In genomic region chr13:42301161-42301721, GRCm38 (mm10) we compare ENCODE assay signal across 8 mouse cellular contexts. TPM values are rescaled to one million over a fixed set of nuclear protein-coding genes. Genes with fewer than 3 reads are reported as not detected.
DNase-seq lines count a peak whose midpoint lies in the region; ATAC-seq and TF ChIP-seq lines count a peak whose summit lies in the region.

TSS of gene Edn1 (plus strand) at chr13:42301476.

- peaks cover 17% of the 10 kb centered on the region for H3K4me1 ChIP-seq in hindbrain, embryonic 14.5 days (replicated peaks; ENCODE audit: control insufficient read depth, insufficient read depth, low read length)
- H3K4me1 ChIP-seq in limb, embryonic 12.5 days (replicated peaks): peaks cover 14% of the 10 kb centered on the region; the same call in 1 of the 2 replicates
- H3K4me1 ChIP-seq in midbrain, embryonic 10.5 days: peaks cover 40% of the 10 kb centered on the region

- peak within 1 kb of the TSS; percentile 77 for H3K27ac ChIP-seq in gastrocnemius, adult 2 months
- no peak within 1 kb of the TSS for H3K27ac ChIP-seq in hindbrain, embryonic 14.5 days
- no peak within 1 kb of the TSS for H3K27ac ChIP-seq in limb, embryonic 12.5 days
- H3K27ac ChIP-seq in midbrain, embryonic 10.5 days (replicated peaks): peak within 1 kb of the TSS; percentile 17; the same call in 1 of the 2 replicates

- peak within 1 kb of the TSS; percentile 85 for H3K4me2 ChIP-seq in hindbrain, embryonic 14.5 days (replicated peaks)
- peak within 1 kb of the TSS; percentile 59 for H3K4me2 ChIP-seq in limb, embryonic 12.5 days

- H3K36me3 ChIP-seq in hindbrain, embryonic 14.5 days (replicated peaks; ENCODE audit: control insufficient read depth, insufficient read depth): no peaks in the 10 kb centered on the region
- H3K36me3 ChIP-seq in limb, embryonic 12.5 days: no peaks in the 10 kb centered on the region
- no peaks in the 10 kb centered on the region for H3K36me3 ChIP-seq in midbrain, embryonic 10.5 days

- peak within 1 kb of the TSS; percentile 72 for H3K4me3 ChIP-seq in gastrocnemius, adult 2 months
- H3K4me3 ChIP-seq in hindbrain, embryonic 14.5 days (replicated peaks; ENCODE audit: low read length): peak within 1 kb of the TSS; percentile 39
- peak within 1 kb of the TSS; percentile 39 for H3K4me3 ChIP-seq in limb, embryonic 12.5 days (replicated peaks)
- H3K4me3 ChIP-seq in midbrain, embryonic 10.5 days: peak within 1 kb of the TSS; percentile 56

- ATAC-seq in hindbrain, embryonic 14.5 days (ENCODE audit: low FRiP score): peak; percentile 43; the same call in 1 of the 2 replicates
- ATAC-seq in limb, embryonic 12.5 days (ENCODE audit: insufficient number of reproducible peaks, insufficient read depth, low FRiP score, low TSS enrichment, low read depth): no peak

- H3K9ac ChIP-seq in hindbrain, embryonic 14.5 days: peak within 1 kb of the TSS; percentile 51
- H3K9ac ChIP-seq in limb, embryonic 12.5 days (replicated peaks): 0 out of 2 replicates have a peak within 1 kb of the TSS, but pooled peaks have one; percentile 19

- WGBS in hindbrain, embryonic 14.5 days: under 1% methylated on average over 26 of the region's 26 CpGs
- WGBS in limb, embryonic 12.5 days: under 1% methylated on average over 26 of the region's 26 CpGs
- under 1% methylated on average over 26 of the region's 26 CpGs for WGBS in midbrain, embryonic 10.5 days

- peaks cover 34% of the 10 kb centered on the region for H3K27me3 ChIP-seq in hindbrain, embryonic 14.5 days (ENCODE audit: control insufficient read depth, insufficient read depth, low read length)
- H3K27me3 ChIP-seq in limb, embryonic 12.5 days: peaks cover 45% of the 10 kb centered on the region
- H3K27me3 ChIP-seq in midbrain, embryonic 10.5 days (ENCODE audit: low read depth, poor library complexity, severe bottlenecking): peaks cover 68% of the 10 kb centered on the region

- intact Hi-C loops in gastrocnemius, adult 2 months (cut with DNase I): loop anchor here (2.0 kb wide), 2 partner anchors 286 to 592 kb away; no protein-coding TSS in a partner anchor

- no peak for TF ChIP-seq CTCF in gastrocnemius, adult 2 months (IDR thresholded peaks at IDR 0.05)

- no peaks in the 10 kb centered on the region for H3K9me3 ChIP-seq in hindbrain, embryonic 14.5 days (ENCODE audit: control insufficient read depth, low read length)
- H3K9me3 ChIP-seq in limb, embryonic 12.5 days: no peaks in the 10 kb centered on the region
- no peaks in the 10 kb centered on the region for H3K9me3 ChIP-seq in midbrain, embryonic 10.5 days (replicated peaks)

- DNase-seq in right cerebral cortex, postnatal 25 days: peak; percentile 45
- DNase-seq in right cerebral cortex, adult 18-20 months: no peak
- DNase-seq in c-Kit-positive CD71-negative TER-119-negative erythroid progenitor cells, embryonic 14.5 days (ENCODE audit: low read depth): peak; percentile 58
- peak; percentile 62 for DNase-seq in gastrocnemius, adult 2 months
- DNase-seq in hindbrain, embryonic 14.5 days (ENCODE audit: low spot score): peak; percentile 41
- peak; percentile 65 for DNase-seq in midbrain, embryonic 10.5 days (ENCODE audit: low spot score)
- peak; percentile 22 to 63 for DNase-seq in spleen, postnatal 4 days (ENCODE audit: low spot score in 2 of 2)

RNA-seq across cellular contexts. Expression of gene Edn1, which starts in this region (rescaled TPM):
- total RNA-seq in gastrocnemius, adult 2 months (2021): 1 to 10 TPM; 1.6 to 1.7 TPM
- 2.3 and 3.1 TPM in 2 replicates for polyA plus RNA-seq in hindbrain, embryonic 14.5 days (2014; fragmentation: Nextera tagmentation; extraction: Ambion mirVana)
- 0.74 and 1.2 TPM in 2 replicates for polyA plus RNA-seq in limb, embryonic 12.5 days (2016; fragmentation: Nextera tagmentation; extraction: Ambion mirVana)
- polyA plus RNA-seq in midbrain, embryonic 10.5 days (2016; fragmentation: Nextera tagmentation; extraction: Ambion mirVana): 0.88 and 1.1 TPM in 2 replicates

Comparison
In these comparisons a context has a peak if more than half of its experiments do, and no peak if none do; other contexts are left out.
1. H3K27ac ChIP-seq: peak in gastrocnemius, adult 2 months (single experiment) and midbrain, embryonic 10.5 days (single experiment); none in hindbrain, embryonic 14.5 days (single experiment) and limb, embryonic 12.5 days (single experiment).
2. Peak in every context shown above with its lines, with median percentiles within 50 percentile points of each other: H3K4me3 ChIP-seq.